Mouse (Mus musculus) T-helper 1 cell (primary cell): Measurements from ENCODE around the gene Palm.

ENCODE experiments used
- in situ Hi-C: fragments of 300-600 bp; cut with MboI, MseI; formaldehyde crosslinking; loops from one replicate; pipeline ENCODE4 v1.15.1; 2025; ENCODE audit warnings: high pct_unique_total_duplicates

The Palm gene

DNA sequence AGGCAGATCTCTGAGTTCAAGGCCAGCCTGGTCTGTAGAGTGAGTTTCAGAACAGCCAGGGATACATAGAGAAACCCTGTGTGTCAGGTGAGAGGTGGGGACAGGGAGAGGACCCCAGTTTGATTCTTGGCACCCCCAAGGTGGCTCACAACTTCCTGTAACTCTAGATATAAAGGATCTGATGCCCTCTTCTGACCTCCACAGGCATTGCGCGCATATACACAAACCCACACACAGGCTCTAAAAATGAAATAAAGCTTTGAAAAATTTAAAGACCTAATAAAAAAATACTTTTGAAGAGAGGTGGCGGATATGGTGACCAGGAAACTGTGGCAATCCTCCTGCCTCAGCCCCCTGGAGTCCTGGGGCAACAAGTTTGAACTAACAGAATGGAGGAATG lies 2.5 kb downstream of the Palm start:
- in situ Hi-C loops = loop anchor here (10.0 kb wide), 1 partner anchor 391 kb away; no protein-coding TSS in a partner anchor

DNA sequence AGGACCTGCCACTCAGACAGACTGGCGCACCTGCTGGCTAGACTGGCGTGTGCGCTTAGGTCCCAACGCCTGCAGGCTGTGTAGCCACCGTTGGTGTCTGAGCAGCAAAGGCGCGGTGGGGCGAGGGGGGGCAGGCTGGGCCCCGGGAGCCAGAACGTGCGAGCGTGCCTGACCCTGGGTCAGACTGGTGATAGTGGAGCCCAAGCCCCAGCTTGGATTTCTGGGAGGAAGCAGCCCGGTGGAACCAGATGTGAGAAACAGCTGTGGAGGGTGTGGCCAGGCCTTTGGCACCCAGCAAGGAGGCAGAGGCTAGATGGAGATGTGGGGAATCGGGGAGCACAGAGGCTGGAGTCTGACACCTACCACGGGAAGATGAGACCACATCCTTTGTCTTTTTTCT lies 4.0 kb downstream of the Palm start:
- in situ Hi-C loops = loop anchor here (10.0 kb wide), 1 partner anchor 393 kb away; no protein-coding TSS in a partner anchor

DNA sequence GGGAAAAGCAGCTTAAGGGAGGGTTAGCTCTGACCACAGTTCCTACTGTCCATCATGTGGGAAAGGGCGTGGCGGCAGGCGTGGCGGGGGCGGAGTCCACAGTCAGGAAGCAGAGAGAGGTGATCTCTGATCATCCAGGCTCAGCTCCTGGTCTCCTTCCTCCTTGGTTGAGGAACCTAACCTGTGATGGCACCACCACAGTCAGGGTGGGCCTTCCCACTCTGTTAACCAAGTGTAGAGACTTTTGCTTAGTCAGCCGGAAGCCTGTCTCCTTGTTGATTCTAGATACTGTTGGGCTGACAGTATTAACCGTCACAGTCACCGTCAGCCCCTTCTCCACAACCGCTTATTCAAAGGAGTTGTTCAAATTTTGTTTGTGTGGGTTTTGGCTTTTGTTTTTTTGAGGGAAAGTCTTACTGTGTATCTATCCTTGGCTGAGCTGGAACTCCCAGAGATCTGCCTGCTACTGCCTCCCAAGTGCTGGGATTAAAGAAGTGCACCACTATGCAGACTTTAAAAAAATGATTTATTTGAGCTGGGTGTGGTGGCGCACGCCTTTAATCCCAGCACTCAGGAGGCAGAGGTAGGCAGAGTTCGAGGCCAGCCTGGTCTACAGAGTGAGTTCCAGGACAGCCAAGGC lies 5.0 kb downstream of the Palm start:
- in situ Hi-C loops = loop anchor here (10.0 kb wide), 1 partner anchor 394 kb away; no protein-coding TSS in a partner anchor

DNA sequence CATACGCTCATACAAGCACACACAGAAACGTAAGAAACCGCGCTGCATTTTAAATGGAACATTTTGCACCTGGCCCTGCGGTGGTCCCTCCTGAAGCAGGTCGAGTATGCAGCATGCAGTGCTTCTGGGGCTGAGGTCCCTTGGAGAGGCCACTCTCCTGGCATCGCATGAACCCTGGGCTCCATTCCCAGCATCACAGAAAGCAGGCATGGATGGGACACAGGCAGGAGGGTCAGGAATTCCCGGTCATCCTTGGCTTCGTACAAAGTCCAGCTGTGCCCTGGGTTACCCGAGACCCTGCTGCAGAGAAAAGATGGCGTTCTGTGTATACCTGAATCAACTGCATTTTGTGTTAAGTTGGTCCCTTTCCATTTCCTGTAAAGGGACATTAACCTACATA lies 7.1 kb downstream of the Palm start:
- in situ Hi-C loops = no loop called here

DNA sequence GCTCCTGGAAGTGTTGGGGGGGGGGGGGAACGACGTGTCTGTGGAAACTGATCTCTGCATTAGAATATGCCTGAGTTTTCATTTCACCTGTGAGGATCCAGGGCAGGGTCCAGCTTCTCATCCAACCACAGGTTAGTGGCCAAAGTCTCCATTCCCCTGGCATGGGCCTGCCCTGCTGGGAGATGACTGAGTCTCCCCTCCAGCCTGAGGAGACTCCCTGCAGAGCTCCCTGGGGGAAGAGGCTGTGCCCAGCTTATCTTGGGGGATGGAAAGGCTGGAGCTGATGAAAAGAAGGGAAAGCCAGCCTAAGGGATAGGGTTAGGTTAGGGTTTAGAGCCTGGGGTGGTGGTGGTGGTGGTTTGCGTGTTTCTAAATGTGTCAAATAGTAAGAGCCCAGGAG lies 8.5 kb downstream of the Palm start:
- in situ Hi-C loops = no loop called here

DNA sequence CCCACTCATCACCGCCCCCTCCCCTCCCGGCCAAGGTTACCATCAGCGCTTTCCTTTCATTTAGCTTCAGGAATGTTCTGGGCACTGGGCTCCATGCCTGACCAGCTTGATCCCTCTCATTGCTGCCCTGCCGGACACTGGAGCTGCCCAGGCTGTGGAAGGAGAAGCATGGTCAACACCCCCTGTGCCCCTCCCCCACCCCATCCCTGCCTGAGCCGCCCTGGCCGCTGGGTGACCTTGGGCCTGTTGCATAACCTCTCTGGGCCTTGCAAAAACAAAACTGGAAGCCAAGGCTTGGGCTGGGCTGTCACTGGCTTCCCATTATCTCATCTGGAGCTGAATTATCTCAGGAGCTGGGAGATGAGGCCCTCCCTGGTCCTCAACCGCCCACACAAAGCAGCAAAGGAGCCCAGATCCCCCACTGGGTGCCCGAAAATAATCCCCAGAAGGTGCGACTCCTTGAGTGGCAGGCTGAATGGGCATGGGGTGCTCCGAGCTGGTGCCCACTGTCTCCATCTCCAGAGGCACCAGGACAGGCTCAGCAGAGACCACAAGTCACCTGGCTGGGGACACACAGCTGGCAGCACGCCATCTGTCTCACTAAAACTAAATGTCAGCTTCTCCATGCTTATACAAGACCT lies 9.1 kb downstream of the Palm start:
- in situ Hi-C loops = no loop called here

DNA sequence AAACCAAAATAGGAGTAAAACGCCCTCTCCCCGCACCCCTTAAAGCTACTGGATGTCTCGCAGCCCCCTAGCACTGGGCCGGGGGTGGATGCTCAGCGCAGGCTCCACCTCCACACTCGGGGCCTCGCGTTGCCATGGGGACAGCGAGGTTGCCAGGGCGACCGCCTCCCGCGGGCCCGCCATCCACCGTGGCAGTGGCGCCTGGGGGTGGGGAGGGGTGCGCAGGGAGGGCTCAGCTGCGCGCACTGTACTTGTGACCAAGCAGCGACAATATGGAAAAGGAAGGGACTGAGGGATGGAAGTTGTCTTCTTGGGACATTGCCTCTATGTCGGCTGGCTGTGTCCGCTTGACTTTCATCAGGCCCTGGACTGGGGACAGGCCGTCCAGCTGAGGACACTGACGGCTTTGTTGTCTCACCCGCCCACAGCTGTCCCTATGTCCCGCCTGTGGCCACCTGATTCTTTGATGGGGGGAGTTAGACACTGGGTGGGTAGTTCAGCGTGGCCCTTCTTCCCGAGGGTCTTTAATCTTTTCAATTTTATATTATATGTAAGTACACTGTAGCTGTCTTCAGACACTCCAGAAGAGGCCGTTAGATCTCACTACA lies 10.4 kb downstream of the Palm start:
- in situ Hi-C loops = no loop called here

DNA sequence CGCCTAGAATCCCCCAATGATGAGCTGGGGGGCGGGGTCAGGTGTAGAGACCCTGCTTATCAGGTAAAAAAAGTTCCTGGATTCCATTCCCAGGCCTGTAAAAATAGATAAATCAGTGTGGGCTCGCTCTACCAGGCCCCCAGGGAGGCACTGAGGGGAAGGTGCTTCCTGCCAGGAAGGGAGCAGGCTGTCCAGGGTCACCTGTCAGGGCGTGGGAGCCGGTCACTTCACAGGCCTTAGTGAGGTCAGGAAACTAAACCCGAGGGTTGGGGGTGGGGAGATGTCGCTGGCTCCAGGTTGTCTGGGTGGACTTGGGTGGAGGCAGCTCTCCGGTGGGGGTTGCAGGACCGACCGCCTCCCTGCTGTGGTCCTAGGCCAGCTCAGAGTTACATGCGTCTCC lies 12.3 kb downstream of the Palm start:
- in situ Hi-C loops = no loop called here

DNA sequence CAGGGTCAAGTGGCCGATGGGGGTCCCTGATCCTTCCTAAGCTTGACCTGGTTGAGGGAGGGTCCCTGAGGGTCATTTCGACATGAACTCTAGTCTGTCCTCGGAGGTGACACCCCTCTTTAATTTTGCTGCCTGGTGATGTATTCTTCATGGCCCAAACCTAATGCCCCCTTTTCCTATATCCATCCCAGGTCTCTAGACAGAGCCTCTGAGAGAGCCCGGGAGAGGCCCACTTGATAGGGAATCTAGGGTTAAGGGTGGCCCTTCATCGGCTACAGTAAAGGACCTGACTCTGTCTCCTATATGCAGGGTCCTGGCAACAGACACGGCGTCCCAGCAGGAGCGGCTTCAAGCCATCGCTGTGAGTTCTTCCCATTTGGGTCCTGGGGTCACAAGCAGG lies 13.0 kb downstream of the Palm start:
- in situ Hi-C loops = no loop called here

DNA sequence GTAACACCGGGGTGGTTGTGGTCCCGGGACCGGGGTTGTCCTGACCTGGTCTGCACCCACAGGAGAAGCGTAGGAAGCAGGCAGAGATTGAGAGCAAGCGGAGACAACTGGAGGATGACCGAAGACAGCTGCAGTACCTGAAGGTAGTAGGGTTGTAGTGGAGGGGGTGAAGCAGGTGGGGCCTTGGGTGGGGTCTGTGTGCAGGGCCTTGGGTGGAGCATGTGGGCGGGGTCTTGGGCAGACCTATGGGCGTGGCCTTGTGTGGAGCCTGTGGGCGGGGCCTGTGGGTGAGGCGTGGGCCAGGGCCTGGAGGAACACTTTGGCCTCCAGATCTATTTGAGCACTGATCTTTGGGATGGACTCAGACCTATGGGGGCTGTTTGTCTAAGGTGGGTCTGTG lies 13.6 kb downstream of the Palm start:
- in situ Hi-C loops = no loop called here

DNA sequence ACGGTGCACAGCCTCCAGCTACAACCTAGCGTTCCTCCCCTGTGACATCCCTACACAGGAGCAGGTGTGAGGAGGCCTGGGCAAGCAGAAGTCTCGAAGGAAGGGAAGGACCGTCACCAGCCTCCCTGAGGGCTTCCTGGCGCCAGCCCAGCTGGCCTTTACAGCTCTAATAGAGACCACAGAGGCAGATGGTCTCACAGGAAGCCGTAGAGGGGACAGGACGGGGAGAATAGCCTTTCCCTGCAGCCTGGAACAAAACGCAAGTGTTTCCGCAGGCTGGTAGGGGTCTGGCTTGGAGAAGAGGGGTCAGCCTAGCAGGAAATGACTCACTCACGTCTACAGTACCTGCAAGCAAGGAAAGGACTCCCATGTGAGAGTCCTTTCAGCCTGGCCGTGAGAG lies 14.5 kb downstream of the Palm start:
- in situ Hi-C loops = no loop called here

DNA sequence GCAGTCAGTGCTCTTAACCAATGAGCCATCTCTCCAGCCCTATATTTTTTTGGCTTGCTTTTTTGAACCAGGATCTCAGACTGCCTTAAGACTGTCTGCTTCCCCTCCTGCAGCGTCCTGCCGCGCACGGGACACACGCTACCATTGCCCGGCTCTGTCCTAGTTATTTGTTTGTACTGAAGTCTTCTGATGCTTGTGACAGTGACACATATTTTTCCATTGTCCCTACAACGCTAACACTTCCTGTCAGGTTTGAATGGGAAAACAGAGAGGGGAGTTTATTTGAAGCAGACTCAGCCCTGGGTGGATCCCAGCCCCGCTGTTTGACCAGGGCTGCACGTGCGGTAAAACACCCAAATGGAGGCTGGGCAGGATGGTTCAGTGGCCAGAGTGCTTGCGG lies 15.4 kb downstream of the Palm start:
- in situ Hi-C loops = no loop called here

DNA sequence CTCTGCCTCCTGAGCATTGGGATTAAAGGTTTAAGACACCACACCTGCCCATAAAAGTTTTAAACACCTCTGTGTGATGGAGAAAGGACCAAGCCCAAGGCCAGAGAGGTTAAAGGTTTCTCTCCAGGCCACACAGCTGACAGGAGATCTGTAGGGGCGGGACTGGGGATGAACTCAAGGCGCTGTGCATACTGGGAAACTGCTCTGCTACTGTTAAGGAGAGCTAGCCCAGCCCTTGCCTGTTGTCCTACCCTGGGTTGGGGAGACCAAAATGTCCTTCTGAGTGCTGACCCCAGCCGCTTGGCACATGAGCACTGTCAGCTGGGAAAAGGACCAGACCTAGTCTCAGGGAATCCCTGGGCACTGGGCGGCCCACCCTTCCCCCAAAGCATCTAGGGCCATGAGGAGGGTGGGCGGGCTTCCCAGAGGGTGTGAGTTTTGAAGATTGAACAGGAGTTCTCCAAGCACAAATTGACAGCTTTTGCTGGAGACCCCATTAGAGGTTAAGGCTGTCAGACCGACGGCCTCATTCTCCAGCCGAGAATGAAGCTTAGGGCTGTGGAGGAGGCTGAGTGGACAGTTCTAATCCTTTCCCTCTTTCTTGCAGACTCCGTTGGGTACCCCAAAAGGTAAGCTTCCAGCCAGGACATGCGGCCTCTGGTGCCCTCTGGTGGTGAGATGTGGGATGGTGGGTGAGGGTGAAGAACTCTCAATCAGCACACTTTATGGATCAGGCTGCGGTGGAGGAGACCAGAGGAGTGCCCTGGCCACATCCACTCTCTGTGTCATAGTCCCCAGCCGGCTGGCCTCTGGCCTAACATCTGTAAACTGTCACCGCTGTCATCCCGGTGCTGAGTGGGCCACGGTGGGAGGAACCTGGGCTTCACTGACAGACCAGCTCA lies 18.6 kb downstream of the Palm start:
- in situ Hi-C loops = no loop called here

DNA sequence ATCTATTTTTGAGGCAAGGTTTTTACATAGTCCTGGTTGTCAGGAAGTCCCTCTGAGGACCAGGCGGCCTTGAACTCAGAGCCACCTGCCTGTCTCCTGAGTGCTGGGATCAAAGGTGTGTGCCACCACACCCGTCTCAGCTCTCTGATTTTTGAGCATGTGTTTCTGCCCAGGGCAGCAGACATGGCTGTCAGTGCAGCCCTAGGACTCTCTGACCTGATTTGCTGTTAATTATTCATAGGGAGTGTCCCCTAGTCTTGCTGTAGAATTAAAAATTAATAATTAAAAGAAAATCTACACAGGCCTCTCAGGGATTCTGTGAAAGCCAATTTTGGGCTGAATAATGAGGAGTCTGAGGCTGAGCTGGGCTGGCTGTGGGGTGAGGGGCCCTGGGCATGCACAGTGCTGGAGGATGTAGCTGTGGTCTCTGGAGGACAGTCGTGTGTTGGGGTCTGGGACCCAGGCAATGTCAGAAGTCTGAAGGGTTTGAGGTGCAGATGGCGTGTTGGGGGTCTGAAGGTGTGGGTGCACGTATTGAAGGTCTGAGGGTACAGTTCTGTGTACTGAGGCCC lies 21.0 kb downstream of the Palm start:
- in situ Hi-C loops = no loop called here

DNA sequence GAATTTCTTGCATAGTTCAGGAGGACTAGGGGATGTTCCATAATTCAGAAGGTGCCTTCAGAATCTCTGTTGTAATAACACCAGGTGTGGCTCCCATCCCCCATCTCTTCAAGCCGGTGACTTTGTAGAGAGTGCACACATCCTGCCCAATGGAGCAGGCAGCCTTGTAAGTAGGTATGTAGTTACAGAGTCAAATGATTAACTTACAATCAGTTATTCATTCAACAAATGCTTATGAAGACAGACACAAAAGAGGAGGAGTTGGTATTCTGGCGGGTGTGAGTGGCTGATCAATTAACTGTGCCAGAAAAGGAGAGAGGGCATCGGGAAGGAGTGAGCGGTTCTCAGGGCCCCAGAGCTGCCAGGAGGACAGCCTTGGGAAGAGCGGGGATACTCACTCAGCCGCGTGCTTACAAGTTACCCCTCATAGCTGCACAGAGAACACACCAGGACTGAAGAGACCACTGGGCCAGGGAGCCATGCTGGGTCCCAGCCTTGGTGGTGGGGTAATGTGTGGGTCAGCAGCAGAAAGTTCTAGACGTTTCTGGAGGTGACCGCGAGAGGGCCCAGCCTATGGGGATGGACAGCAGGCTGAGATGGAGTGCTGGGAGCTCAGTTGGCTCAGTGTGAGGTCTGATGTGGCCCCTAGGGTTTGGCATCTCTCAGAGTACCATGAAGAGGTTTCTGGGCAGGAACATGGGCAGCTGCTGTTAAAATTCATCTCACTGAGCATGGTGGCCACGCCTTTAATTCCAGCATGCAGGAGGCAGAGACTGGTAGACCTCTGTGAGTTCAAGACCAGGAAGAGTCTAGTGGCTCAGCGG lies 22.5 kb downstream of the Palm start:
- in situ Hi-C loops = no loop called here

DNA sequence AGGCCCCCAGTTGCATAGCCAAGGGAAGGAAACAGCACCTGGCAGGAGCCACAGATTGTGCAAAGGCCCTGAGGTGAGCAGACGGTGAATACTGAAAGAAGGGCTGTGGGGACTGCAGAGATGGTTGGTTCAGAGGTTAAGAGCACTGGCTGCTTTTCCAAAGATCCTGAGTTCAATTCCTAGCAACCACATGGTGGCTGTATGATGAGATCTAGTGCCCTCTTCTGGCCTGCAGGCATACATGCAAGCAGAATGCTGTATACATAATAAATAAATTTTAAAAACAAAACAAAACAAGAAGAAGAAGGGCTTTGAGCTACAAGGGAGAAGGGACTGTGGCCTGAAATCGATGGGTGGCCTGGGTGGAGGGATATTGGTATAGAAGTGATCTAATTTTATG lies 23.7 kb downstream of the Palm start:
- in situ Hi-C loops = no loop called here

DNA sequence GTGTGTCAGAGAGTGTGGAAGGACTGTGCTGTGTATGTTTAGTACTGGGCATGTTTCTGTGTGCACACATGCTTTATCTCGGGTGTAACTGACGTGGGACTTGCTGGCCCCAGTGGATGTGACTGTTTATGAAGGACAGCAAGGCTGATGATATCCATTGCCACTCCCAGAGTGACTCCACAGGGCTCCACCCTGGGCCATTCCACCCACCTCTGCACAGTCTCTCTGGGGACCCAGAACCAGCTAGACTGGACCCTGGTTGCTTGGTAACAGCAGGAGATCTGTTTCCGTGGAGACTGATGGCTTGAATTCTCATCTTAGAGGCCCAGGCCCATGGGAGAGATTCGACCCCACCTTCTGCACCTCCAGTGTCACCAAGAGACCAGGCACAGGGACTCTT lies 24.9 kb downstream of the Palm start:
- in situ Hi-C loops = no loop called here

DNA sequence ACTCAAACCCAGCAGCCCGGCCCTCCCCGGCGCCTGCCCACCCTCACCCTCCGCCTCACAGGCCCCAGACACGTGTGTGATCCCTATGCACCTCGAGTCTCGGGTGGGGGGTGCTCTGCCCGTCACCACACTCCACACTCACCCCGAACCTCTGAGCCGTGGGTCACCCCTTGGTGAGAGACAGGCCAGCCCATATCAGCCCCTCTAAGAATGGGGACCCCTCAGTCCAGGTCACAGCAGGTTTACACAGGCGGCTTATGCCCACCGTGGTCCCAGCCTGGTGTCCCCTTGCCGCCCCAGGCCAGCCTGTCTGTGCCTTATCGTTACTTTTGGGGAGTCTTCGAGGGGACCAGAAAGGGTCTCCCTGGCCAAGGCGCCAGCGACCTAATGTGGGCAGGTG lies 26.2 kb downstream of the Palm start:
- in situ Hi-C loops = no loop called here

DNA sequence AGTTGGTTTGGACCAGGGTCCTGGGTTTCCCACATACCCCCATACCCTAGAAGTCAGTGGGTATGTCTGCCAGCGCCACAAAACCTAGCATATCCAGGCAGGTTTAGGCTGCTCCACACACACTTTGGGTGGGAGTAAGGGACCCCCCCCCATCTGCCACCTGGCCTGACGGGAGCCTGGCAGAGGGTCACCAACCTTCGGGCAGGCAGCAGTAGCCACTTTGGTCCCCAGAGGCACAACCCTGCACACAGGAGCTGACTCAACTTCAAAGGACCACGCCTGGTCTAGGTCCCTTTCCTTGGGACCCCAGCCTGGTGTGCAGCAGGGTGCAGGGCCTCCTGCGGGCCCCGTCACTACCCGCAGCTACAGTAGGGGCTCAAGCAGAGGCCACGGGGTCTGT lies 26.9 kb downstream of the Palm start:
- in situ Hi-C loops = no loop called here

DNA sequence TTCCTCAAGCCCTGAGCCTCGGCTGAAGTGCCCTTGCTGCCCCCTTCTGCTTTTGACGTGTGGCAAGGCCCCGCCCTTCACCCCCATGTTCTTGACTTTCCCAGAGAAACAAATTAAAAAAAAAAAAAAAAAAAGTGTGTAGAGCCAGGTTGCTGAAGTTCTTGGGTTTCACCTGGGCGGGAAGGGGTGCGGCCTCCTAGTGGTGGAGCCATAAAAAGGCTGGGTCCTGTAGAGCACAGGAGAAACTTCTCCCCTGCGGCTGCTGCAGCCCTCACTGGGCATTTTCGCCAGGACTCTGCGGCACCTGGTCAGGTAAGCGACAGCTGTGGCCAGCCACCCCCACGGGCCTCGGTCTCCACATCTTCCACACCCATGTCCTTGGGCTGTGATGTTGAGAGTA lies 27.4 kb downstream of the Palm start, which contains the start of gene Misp:
Gene Misp, plus strand, starts transcription at position 208 of the 400 bp plus-strand sequence.
- in situ Hi-C loops = no loop called here

DNA sequence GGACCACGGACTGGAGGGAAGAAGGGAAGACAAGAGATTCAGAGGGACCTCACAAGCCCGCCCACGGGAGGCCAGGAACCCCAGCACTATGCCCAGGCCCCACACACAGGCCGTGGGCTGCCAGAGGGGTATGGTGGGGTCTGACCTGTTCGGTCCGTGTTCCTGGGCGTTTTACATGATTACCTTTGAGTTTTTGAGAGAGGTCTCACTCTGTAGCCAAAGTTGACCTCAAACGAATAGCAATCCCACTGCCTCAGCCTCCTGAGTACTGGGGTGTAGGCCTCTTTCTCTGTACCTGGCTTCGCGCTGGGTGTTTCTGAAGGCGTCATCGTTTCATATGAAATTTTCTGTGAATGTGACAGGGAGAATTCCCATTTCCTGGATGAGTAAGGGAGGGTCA lies 28.4 kb downstream of the Palm start:
- in situ Hi-C loops = no loop called here
